Mouse (Mus musculus): Measurements from ENCODE around the gene Dhx37.

DNA sequence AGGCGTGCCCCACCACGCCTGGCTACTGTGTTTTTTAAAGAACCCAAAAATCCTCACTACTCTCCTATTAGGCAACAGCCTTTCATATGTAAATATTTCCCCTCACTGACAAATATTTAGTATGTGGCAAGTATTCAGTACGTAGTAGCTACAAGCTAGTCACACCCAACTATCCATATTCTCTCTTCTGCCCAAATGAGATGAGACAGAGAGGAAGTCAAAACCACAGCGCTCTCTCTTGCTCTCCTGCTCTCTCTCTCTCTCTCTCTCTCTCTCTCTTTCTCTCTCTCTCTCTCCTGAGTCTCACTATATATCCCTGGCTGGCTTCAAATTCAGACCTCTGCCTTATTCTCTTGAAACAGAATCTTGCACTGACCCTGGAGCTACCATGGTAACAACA, 10.6 kb upstream of the Dhx37 start:
- no peak for TF ChIP-seq CTCF (IDR thresholded peaks at IDR 0.05; ENCODE audit: extremely low read depth, insufficient read length, insufficient replicate concordance, low read depth, low read length)
- TF ChIP-seq POLR2A (IDR thresholded peaks at IDR 0.05; ENCODE audit: low read depth, low read length): no peak
